Mouse (Mus musculus) liver, postnatal 0 days (tissue): ENCODE measurements around the gene Gadd45g.

Experiments used
- CTCF ChIP-seq: sonication (generic); IDR thresholded peaks from 2 replicates; pipeline ENCODE4 v1.5.1; 2016; ENCODE audit warnings: antibody characterized with exemption, low read depth
- EP300 ChIP-seq: IDR thresholded peaks from 2 replicates; pipeline ENCODE4 v1.6.1; 2016; ENCODE audit warnings: antibody characterized with exemption, low read depth, mild to moderate bottlenecking

DNA sequence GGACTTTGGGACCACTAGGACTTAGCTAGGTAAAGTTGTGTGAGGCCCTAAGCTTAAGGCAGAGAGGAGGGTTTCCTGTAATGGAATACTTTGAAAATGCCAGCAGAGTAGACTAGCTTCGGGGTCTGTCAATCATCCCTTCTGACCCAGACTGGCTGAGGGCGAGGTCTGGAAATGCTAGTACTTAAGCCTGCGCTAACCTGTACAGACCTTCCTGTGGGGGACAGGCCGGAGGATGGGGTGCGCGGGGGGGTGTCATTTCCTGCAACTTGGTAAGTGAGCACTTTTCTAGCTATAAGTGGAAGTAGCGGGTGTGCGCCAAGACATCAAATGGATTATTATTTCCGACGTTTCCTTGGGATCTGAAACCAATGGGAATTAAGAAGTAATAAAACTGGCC is 2.4 kb upstream of the Gadd45g start:
- TF ChIP-seq CTCF (no peak), EP300 (no peak)
